Mouse (Mus musculus): ENCODE measurements around the gene Hbq1a. TPM values are rescaled to one million over a fixed set of nuclear protein-coding genes. Genes with fewer than 3 reads are reported as not detected.
A peak's percentile ranks its signal among the peaks of the same experiment; 100 is the strongest.
"Not testable (repeated sequence)": the region's sequence is repeated elsewhere in the genome, so short reads cannot be mapped to it uniquely, and the experiment has no call there.

The Hbq1a gene
- polyA plus RNA-seq, 1 experiment: 12.0 TPM

DNA sequence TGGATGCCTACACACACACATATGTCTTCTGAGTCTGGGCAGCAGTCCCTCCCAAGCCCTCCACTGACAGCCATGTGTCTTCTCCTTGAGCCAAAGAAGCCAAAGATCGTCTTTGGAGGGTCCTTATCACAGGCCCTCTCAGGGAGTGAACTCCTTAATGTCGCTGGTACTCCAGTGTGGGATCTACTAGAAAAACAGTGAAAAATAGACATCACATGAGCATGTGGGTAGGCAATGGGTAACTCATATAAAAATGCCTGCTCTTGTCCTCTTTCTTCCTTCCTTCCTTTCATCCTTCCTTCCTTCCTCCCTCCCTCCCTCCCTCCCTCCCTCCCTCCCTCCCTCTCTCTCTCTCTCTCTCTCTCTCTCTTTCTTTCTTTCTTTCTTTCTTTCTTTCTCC lies 2.5 kb upstream of the Hbq1a start:
- peak; percentile 16; the same call in 1 of the 2 replicates for TF ChIP-seq POLR2A (IDR thresholded peaks at IDR 0.05; ENCODE audit: borderline replicate concordance, control insufficient read depth, low read depth, low read length)
- WGBS: 33% methylated on average over 2 of the region's 2 CpGs
- Histone ChIP-seq H3K27ac (ENCODE audit: control insufficient read depth, insufficient read depth, low read depth, low read length, poor library complexity) (peak overlapping the region; percentile 81), H3K4me3 (replicated peaks; ENCODE audit: control insufficient read depth, low read depth, low read length) (peak overlapping the region; percentile 19)
- not testable (repeated sequence) for H3K4me1 ChIP-seq (ENCODE audit: control insufficient read depth, insufficient read depth, low read length)

DNA sequence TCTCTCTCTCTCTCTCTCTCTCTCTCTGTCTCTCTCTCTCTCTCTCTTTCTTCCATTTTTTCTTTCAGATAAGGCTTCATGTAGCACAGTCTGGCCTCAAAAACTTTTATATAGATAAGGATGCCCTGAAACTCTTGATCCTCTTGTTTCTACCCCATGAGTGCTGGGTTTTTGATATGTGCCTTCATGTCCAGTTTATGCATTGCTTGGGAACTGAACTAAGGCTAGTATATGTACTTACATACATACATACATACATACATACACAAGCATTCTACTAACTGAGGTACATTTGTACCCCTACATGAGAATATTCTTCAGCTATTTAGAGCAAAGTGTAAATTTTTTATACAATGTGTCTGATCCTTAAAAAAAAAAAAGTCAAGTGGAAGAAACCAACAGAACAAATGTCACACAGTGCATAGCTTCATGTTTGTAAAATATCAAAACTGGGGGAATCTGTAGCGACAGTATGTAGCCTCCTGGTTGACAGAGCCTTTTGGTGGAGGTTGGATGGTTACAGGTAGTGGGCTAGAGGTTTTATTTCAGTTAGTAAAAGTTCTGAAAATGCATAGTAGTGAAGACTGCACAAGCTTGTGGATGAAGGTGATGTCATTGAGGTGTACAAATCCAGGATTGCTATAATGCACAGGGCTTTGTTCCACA lies 1.9 kb upstream of the Hbq1a start:
- Histone ChIP-seq H3K4me3 (replicated peaks; ENCODE audit: control insufficient read depth, low read depth, low read length) (peak overlapping the region; percentile 39), H3K27ac (ENCODE audit: control insufficient read depth, insufficient read depth, low read depth, low read length, poor library complexity) (no peak overlapping the region; the same call in 1 of the 2 replicates)

GRCm38 (mm10) chr11:32298532-32298918 lies 1.3 kb upstream of the Hbq1a start:
- Histone ChIP-seq H3K27ac (ENCODE audit: control insufficient read depth, insufficient read depth, low read depth, low read length, poor library complexity) (no peak overlapping the region; the same call in 1 of the 2 replicates), H3K4me1 (ENCODE audit: control insufficient read depth, insufficient read depth, low read length) (peaks cover 3% of the 10 kb centered on the region; the same call in 1 of the 2 replicates), H3K4me3 (replicated peaks; ENCODE audit: control insufficient read depth, low read depth, low read length) (no peak overlapping the region)
- 97% methylated on average over 2 of the region's 2 CpGs for WGBS
- TF ChIP-seq POLR2A (IDR thresholded peaks at IDR 0.05; ENCODE audit: borderline replicate concordance, control insufficient read depth, low read depth, low read length): no peak
- no peak for TF ChIP-seq CTCF (IDR thresholded peaks at IDR 0.05; ENCODE audit: control insufficient read depth, insufficient read depth, low read length)

More for the DNA sequence above, 1.9 kb upstream of the Hbq1a start:
- TF ChIP-seq CTCF (IDR thresholded peaks at IDR 0.05; ENCODE audit: control insufficient read depth, insufficient read depth, low read length): no peak
- TF ChIP-seq POLR2A (IDR thresholded peaks at IDR 0.05; ENCODE audit: borderline replicate concordance, control insufficient read depth, low read depth, low read length): no peak
- 93% methylated on average over 1 of the region's 1 CpGs for WGBS
- peaks cover 3% of the 10 kb centered on the region; the same call in 1 of the 2 replicates for H3K4me1 ChIP-seq (ENCODE audit: control insufficient read depth, insufficient read depth, low read length)

GRCm38 (mm10) chr11:32300279-32301267 lies 704 bp downstream of the Hbq1a start:
- Histone ChIP-seq H3K4me3 (replicated peaks; ENCODE audit: control insufficient read depth, low read depth, low read length) (peak overlapping the region; percentile 45), H3K27ac (ENCODE audit: control insufficient read depth, insufficient read depth, low read depth, low read length, poor library complexity) (0 out of 2 replicates have a peak overlapping the region, but pooled peaks have one; percentile 24), H3K4me1 (ENCODE audit: control insufficient read depth, insufficient read depth, low read length) (peaks cover 1% of the 10 kb centered on the region; the same call in 1 of the 2 replicates)
- TF ChIP-seq POLR2A (IDR thresholded peaks at IDR 0.05; ENCODE audit: borderline replicate concordance, control insufficient read depth, low read depth, low read length): no peak
- TF ChIP-seq CTCF (IDR thresholded peaks at IDR 0.05; ENCODE audit: control insufficient read depth, insufficient read depth, low read length): no peak
- 43% methylated on average over 14 of the region's 17 CpGs for WGBS

DNA sequence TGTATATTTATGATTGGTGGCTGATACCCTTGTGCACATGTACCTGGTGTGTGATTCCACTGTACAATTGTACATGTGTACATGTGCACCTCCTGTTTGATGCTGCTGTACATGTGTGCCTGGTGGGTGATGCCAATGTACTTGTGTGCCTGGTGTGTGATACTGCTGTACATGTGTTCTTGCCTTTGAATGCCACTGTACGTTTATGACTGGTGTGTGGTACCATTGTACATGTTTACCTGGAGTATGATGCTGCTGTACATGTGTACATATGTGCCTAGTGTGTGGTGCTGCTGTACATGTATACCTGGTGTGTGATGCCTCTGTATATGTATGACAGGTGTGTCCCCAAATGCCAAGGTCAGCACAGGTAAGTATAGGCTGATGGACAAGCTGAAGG lies 1.6 kb downstream of the Hbq1a start:
- Histone ChIP-seq H3K4me1 (ENCODE audit: control insufficient read depth, insufficient read depth, low read length) (peaks cover 1% of the 10 kb centered on the region; the same call in 1 of the 2 replicates), H3K27ac (ENCODE audit: control insufficient read depth, insufficient read depth, low read depth, low read length, poor library complexity) (no peak overlapping the region), H3K4me3 (replicated peaks; ENCODE audit: control insufficient read depth, low read depth, low read length) (peak overlapping the region; percentile 13)
- WGBS: 74% methylated on average over 1 of the region's 1 CpGs
- TF ChIP-seq POLR2A (IDR thresholded peaks at IDR 0.05; ENCODE audit: borderline replicate concordance, control insufficient read depth, low read depth, low read length): no peak
- no peak for TF ChIP-seq CTCF (IDR thresholded peaks at IDR 0.05; ENCODE audit: control insufficient read depth, insufficient read depth, low read length)

DNA sequence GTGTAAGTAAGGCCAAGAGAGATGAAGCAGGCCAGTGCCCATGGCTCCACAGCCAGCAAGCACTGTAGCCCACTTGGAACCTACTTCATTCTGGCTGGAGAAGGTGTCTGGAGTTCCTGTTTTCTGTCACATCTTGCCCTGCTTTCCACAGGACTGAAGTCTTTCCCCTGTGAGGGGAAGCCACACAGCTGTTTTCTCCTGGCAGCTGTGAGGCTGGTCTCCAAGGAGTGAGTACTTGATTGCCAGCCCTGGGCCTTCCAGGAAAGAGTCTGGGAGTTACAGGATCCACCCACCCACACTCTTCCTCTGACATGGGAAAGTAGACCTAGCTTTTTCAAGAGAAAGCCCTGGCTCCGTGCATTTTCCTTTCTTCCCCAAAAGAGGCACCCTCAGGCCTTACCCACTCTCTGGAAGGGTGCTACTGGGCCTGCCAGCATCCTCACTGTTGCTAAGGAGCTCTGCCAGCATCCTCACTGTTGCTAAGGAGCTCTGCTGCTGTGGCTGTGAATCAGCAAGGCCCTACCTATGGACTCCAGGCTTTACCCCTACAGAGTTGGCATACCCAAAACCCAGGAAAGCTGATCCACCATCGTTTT lies 3.1 kb downstream of the Hbq1a start:
- H3K4me1 ChIP-seq (ENCODE audit: control insufficient read depth, insufficient read depth, low read length): peaks cover 1% of the 10 kb centered on the region; the same call in 1 of the 2 replicates
- no peak overlapping the region for H3K27ac ChIP-seq (ENCODE audit: control insufficient read depth, insufficient read depth, low read depth, low read length, poor library complexity)
- H3K4me3 ChIP-seq (replicated peaks; ENCODE audit: control insufficient read depth, low read depth, low read length): no peak overlapping the region
- no peak for TF ChIP-seq POLR2A (IDR thresholded peaks at IDR 0.05; ENCODE audit: borderline replicate concordance, control insufficient read depth, low read depth, low read length)
- no peak for TF ChIP-seq CTCF (IDR thresholded peaks at IDR 0.05; ENCODE audit: control insufficient read depth, insufficient read depth, low read length)
- 40% methylated on average over 2 of the region's 2 CpGs for WGBS

- TF ChIP-seq CTCF (IDR thresholded peaks at IDR 0.05; ENCODE audit: control insufficient read depth, insufficient read depth, low read length) (no peak), POLR2A (IDR thresholded peaks at IDR 0.05; ENCODE audit: borderline replicate concordance, control insufficient read depth, low read depth, low read length) (no peak)
- H3K4me3 ChIP-seq (replicated peaks; ENCODE audit: control insufficient read depth, low read depth, low read length): no peak overlapping the region
- no peak overlapping the region for H3K27ac ChIP-seq (ENCODE audit: control insufficient read depth, insufficient read depth, low read depth, low read length, poor library complexity)
- WGBS: 55% methylated on average over 1 of the region's 1 CpGs
- peaks cover 1% of the 10 kb centered on the region; the same call in 1 of the 2 replicates for H3K4me1 ChIP-seq (ENCODE audit: control insufficient read depth, insufficient read depth, low read length)
Observed at GRCm38 (mm10) chr11:32303455-32303854, 3.6 kb downstream of the Hbq1a start.

- Histone ChIP-seq H3K27ac (ENCODE audit: control insufficient read depth, insufficient read depth, low read depth, low read length, poor library complexity) (no peak overlapping the region), H3K4me3 (replicated peaks; ENCODE audit: control insufficient read depth, low read depth, low read length) (no peak overlapping the region), H3K4me1 (ENCODE audit: control insufficient read depth, insufficient read depth, low read length) (no peaks in the 10 kb centered on the region)
- TF ChIP-seq CTCF (IDR thresholded peaks at IDR 0.05; ENCODE audit: control insufficient read depth, insufficient read depth, low read length) (no peak), POLR2A (IDR thresholded peaks at IDR 0.05; ENCODE audit: borderline replicate concordance, control insufficient read depth, low read depth, low read length) (no peak)
- 57% methylated on average over 1 of the region's 1 CpGs for WGBS
Observed at GRCm38 (mm10) chr11:32307006-32307405, 7.1 kb downstream of the Hbq1a start.

Data from bone marrow, adult 2 months (tissue).